Mouse (Mus musculus) small intestine, adult 2 months (tissue): ENCODE data around the gene Cep78. TPM values are rescaled to one million over a fixed set of nuclear protein-coding genes. Genes with fewer than 3 reads are reported as not detected.

Source experiments
- H3K27ac ChIP-seq: fragments of 200-500 bp; 2 replicates; pipeline ENCODE4 v1.5.1; 2012; ENCODE audit warnings: low read depth, low read length, control low read depth, inconsistent platforms; ENCODE audit not compliant: insufficient read depth
- H3K27me3 ChIP-seq: fragments of 200-500 bp; 2 replicates; pipeline ENCODE4 v1.6.1; 2012; ENCODE audit warnings: mild to moderate bottlenecking, moderate library complexity, low read length, inconsistent platforms; ENCODE audit not compliant: control insufficient read depth, insufficient read depth
- H3K36me3 ChIP-seq: fragments of 200-500 bp; 2 replicates; pipeline ENCODE4 v1.6.1; 2012; ENCODE audit warnings: mild to moderate bottlenecking, low read length, control low read depth, inconsistent platforms; ENCODE audit not compliant: control insufficient read depth, insufficient read depth
- H3K4me1 ChIP-seq: fragments of 200-500 bp; 2 replicates; pipeline ENCODE4 v1.6.1; 2012; ENCODE audit warnings: low read length, inconsistent platforms, mixed read lengths; ENCODE audit not compliant: control insufficient read depth, insufficient read depth, insufficient read length
- H3K4me3 ChIP-seq: fragments of 200-500 bp; 2 replicates; pipeline ENCODE4 v1.5.1; 2012; ENCODE audit warnings: low read depth, mild to moderate bottlenecking, control low read depth, inconsistent platforms, low read length, moderate library complexity
- CTCF ChIP-seq: fragments of 200-500 bp; IDR thresholded peaks from 2 replicates; pipeline ENCODE4 v1.5.1; 2012; ENCODE audit warnings: low read depth, mild to moderate bottlenecking, control low read depth, inconsistent platforms, low read length, moderate library complexity, mixed read lengths; ENCODE audit not compliant: insufficient replicate concordance, insufficient read length; ENCODE audit errors: extremely low read depth
- POLR2A ChIP-seq: fragments of 200-500 bp; IDR thresholded peaks from 2 replicates; pipeline ENCODE4 v1.6.1; 2012; ENCODE audit warnings: low read depth, mild to moderate bottlenecking, control low read depth, inconsistent platforms, low read length, moderate library complexity
- WGBS: fragments of 180-500 bp; shearing (Covaris S2); methylation state at CpG from one replicate; pipeline ENCODE4 v1.1.7; 2018; 5-methylcytosine and 5-hydroxymethylcytosine counted together
- polyA plus RNA-seq: library from polyadenylated mRNA; depleted of rRNA; stranded (reverse); fragments of >200 nt; gene quantifications from 2 replicates; pipeline ENCODE4 v1.2.3, GENCODE M21; 2012

The Cep78 gene
- polyA plus RNA-seq, 1 experiment: 1.1 TPM

DNA sequence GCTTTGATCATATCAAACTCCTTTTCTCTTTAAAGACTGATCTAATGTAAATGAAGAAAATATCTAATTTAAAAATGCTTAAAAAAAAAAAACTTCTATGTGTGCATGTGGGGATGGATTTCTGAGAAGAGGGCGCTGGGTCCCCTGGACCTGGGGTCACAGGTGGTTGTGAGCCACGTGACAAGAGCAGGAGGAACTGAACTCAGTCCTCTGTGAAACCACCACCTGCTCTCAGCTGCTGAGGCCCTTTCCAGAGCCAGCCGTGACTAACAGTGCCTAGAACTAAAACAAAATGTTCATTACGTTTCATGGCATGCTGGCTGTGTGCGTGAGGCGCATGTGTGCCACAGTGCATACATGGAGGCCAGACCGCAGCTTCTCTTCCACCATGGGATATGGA, 20.3 kb downstream of the Cep78 start:
- TF ChIP-seq POLR2A (no peak), CTCF (no peak)
- Histone ChIP-seq H3K27me3 (no peaks in the 10 kb centered on the region), H3K4me3 (no peak overlapping the region), H3K36me3 (0 out of 2 replicates have a peak, but pooled peaks cover 2% of the 10 kb centered on the region), H3K4me1 (no peaks in the 10 kb centered on the region), H3K27ac (no peak overlapping the region)
- 89% methylated on average over 7 of the region's 7 CpGs for WGBS

- no peak for TF ChIP-seq POLR2A
- no peak for TF ChIP-seq CTCF
- Histone ChIP-seq H3K27me3 (no peaks in the 10 kb centered on the region), H3K4me3 (no peak overlapping the region), H3K4me1 (no peaks in the 10 kb centered on the region), H3K36me3 (0 out of 2 replicates have a peak, but pooled peaks cover 4% of the 10 kb centered on the region), H3K27ac (no peak overlapping the region)
- WGBS: 88% methylated on average over 17 of the region's 17 CpGs
These were observed 21.6 kb downstream of the Cep78 start for GRCm38 (mm10) chr19:15963011-15963695.

GRCm38 (mm10) chr19:15962313-15962712, 22.5 kb downstream of the Cep78 start:
- WGBS: 85% methylated on average over 13 of the region's 13 CpGs
- H3K27me3 ChIP-seq: no peaks in the 10 kb centered on the region
- no peak overlapping the region for H3K27ac ChIP-seq
- no peak for TF ChIP-seq CTCF
- no peak for TF ChIP-seq POLR2A
- no peak overlapping the region for H3K4me3 ChIP-seq
- no peaks in the 10 kb centered on the region for H3K4me1 ChIP-seq
- H3K36me3 ChIP-seq: 0 out of 2 replicates have a peak, but pooled peaks cover 4% of the 10 kb centered on the region

DNA sequence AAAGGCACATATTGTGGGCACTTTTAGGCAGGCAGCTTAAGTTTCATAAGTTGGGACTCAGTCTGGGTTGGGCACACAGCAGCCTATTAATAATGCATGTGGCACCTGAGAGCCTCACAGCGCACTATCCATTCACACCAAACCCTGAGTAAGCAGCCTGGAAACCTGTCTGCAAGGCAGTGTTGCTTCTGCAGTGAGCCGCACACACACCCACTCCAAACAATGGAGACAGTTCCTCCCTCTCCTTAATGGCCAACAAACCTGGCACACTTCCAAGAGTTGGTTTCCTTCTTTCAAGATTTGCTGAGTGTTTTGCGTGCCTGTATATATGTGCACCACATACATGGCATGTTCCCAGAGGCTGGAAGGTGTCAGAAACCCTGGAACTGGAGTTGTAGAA, 34.6 kb downstream of the Cep78 start:
- H3K27me3 ChIP-seq: no peaks in the 10 kb centered on the region
- H3K4me3 ChIP-seq: no peak overlapping the region
- H3K27ac ChIP-seq: no peak overlapping the region
- H3K36me3 ChIP-seq: no peaks in the 10 kb centered on the region; the same call in 1 of the 2 replicates
- no peaks in the 10 kb centered on the region for H3K4me1 ChIP-seq
- TF ChIP-seq CTCF (no peak), POLR2A (no peak)
- WGBS: 37% methylated on average over 3 of the region's 3 CpGs

DNA sequence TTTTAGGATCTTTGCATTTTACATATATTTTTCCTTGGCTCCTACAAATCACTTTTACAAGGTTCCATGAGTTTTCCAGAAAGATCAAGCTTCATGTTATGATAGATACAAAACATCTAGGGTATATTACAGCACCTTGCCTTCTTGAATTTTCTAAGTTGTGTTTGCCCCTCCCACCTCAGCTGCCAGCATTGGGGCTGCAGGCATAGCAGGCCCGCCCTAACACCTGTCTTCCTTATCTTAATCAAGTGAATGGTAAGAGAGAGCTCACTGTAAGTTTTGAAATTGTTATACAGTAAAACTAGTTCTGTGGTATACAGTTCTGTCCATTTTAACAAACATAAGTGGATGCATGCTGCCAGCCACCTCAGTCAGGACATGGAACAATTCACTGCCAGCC, 35.9 kb downstream of the Cep78 start:
- no peak for TF ChIP-seq CTCF
- TF ChIP-seq POLR2A: no peak
- no peaks in the 10 kb centered on the region for H3K36me3 ChIP-seq
- no peak overlapping the region for H3K27ac ChIP-seq
- no peak overlapping the region for H3K4me3 ChIP-seq
- no peaks in the 10 kb centered on the region for H3K27me3 ChIP-seq
- no peaks in the 10 kb centered on the region for H3K4me1 ChIP-seq
- WGBS: 20% methylated on average over 1 of the region's 1 CpGs

DNA sequence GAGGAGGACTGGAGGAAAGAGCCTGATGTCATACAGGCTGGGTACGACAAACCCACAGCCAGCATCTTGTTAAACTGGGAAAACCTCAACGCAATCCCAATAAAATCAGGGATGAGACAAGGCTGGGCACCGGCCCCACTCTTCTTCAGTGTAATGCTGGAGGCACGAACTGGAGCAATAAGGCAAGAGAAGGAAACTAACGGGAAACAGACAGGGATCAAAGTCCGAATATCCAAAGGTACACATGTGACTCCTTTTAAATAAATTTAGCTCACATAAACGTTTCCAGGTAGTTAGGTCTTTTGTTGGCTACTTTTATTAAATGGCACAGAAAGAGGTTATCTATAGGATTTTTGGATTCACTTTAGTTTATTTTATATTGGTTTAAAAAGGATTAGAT, 36.4 kb downstream of the Cep78 start:
- no peak for TF ChIP-seq POLR2A
- TF ChIP-seq CTCF: no peak
- H3K27ac ChIP-seq: no peak overlapping the region
- no peak overlapping the region for H3K4me3 ChIP-seq
- H3K27me3 ChIP-seq: no peaks in the 10 kb centered on the region
- no peaks in the 10 kb centered on the region for H3K4me1 ChIP-seq
- 34% methylated on average over 7 of the region's 7 CpGs for WGBS
- no peaks in the 10 kb centered on the region for H3K36me3 ChIP-seq

DNA sequence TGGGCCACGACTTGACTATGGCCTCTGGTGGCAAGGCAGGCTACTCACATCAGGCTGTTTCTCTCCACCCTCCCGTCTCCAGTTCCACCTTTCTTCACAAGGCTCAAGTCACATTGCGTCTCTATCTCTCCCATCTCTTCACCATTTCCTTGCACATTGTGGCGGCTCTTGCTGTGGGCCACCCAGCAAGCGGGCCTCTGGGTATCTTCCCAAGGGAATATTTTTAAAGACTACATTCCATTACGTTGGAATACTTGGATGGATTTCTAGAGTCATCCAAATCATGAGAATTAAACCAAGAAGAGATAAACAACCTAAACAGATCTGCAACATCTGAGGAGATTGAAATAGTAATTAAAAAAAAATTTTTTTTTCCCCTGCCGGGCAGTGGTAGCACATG, 37.6 kb downstream of the Cep78 start, which contains the start of gene Psat1:
Gene Psat1, minus strand, starts transcription at position 101 of the 400 bp plus-strand sequence.
- no peaks in the 10 kb centered on the region for H3K4me1 ChIP-seq
- TF ChIP-seq CTCF (no peak), POLR2A (no peak)
- H3K27me3 ChIP-seq: no peaks in the 10 kb centered on the region
- no peaks in the 10 kb centered on the region for H3K36me3 ChIP-seq
- WGBS: 78% methylated on average over 7 of the region's 7 CpGs
- H3K27ac ChIP-seq: no peak within 1 kb of the TSS
- no peak within 1 kb of the TSS for H3K4me3 ChIP-seq
